Mouse (Mus musculus): ENCODE data around the gene Olfr1392. TPM values are rescaled to one million over a fixed set of nuclear protein-coding genes. Genes with fewer than 3 reads are reported as not detected.

Gene Olfr1392
- polyA plus RNA-seq, 1 experiment = 0.15 TPM

GRCm38 (mm10) chr11:49261313-49261855, 23.7 kb upstream of the Olfr1392 start:
- Histone ChIP-seq H3K36me3 (ENCODE audit: control insufficient read depth, insufficient read depth, low read length) (peaks cover 47% of the 10 kb centered on the region), H3K27ac (ENCODE audit: control insufficient read depth, insufficient read depth, low read length) (no peak overlapping the region), H3K4me3 (ENCODE audit: control insufficient read depth, insufficient read depth, low read length) (no peak overlapping the region), H3K27me3 (ENCODE audit: control insufficient read depth, insufficient read depth, low read length) (no peaks in the 10 kb centered on the region), H3K4me1 (replicated peaks; ENCODE audit: control insufficient read depth, insufficient read depth, low read length) (peaks cover 21% of the 10 kb centered on the region)
- TF ChIP-seq POLR2A (IDR thresholded peaks at IDR 0.05; ENCODE audit: control insufficient read depth, extremely low read depth, insufficient read depth, low read length, poor library complexity) (no peak), CTCF (IDR thresholded peaks at IDR 0.05; ENCODE audit: borderline replicate concordance, control insufficient read depth, extremely low read depth, insufficient read depth, low read length, poor library complexity) (no peak)
- 97% methylated on average over 14 of the region's 14 CpGs for WGBS
- DNase-seq = no peak

GRCm38 (mm10) chr11:49262286-49262685, 22.8 kb upstream of the Olfr1392 start:
- Histone ChIP-seq H3K4me3 (ENCODE audit: control insufficient read depth, insufficient read depth, low read length) (no peak overlapping the region), H3K4me1 (replicated peaks; ENCODE audit: control insufficient read depth, insufficient read depth, low read length) (peaks cover 21% of the 10 kb centered on the region), H3K36me3 (ENCODE audit: control insufficient read depth, insufficient read depth, low read length) (peaks cover 38% of the 10 kb centered on the region), H3K27me3 (ENCODE audit: control insufficient read depth, insufficient read depth, low read length) (no peaks in the 10 kb centered on the region), H3K27ac (ENCODE audit: control insufficient read depth, insufficient read depth, low read length) (no peak overlapping the region)
- DNase-seq = no peak
- no peak for TF ChIP-seq CTCF (IDR thresholded peaks at IDR 0.05; ENCODE audit: borderline replicate concordance, control insufficient read depth, extremely low read depth, insufficient read depth, low read length, poor library complexity)
- TF ChIP-seq POLR2A (IDR thresholded peaks at IDR 0.05; ENCODE audit: control insufficient read depth, extremely low read depth, insufficient read depth, low read length, poor library complexity) = no peak
- WGBS = 97% methylated on average over 5 of the region's 5 CpGs

DNA sequence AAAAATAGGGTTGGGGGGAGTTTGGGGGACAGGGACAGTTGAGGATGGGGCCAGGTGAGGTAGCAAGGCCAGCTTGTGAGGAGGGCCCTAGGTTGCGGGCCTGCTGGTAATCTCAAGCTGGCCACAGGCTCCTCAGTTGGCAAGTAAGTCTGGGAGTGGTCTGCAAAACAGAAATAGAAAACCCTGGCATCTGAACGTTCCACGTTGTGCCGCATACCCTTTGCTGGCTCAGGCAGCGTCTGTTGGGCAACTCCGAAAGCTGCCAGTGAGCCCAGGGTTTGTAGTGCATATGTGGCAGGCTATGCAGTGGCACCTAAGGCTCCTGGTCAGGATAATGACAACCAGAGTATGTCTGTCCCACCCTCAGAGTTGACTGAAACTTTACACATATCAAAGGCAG, 21.9 kb upstream of the Olfr1392 start:
- 93% methylated on average over 6 of the region's 6 CpGs for WGBS
- H3K36me3 ChIP-seq (ENCODE audit: control insufficient read depth, insufficient read depth, low read length) = peaks cover 33% of the 10 kb centered on the region
- H3K4me1 ChIP-seq (replicated peaks; ENCODE audit: control insufficient read depth, insufficient read depth, low read length) = peaks cover 21% of the 10 kb centered on the region
- TF ChIP-seq POLR2A (IDR thresholded peaks at IDR 0.05; ENCODE audit: control insufficient read depth, extremely low read depth, insufficient read depth, low read length, poor library complexity) = no peak
- no peak for TF ChIP-seq CTCF (IDR thresholded peaks at IDR 0.05; ENCODE audit: borderline replicate concordance, control insufficient read depth, extremely low read depth, insufficient read depth, low read length, poor library complexity)
- no peak overlapping the region for H3K4me3 ChIP-seq (ENCODE audit: control insufficient read depth, insufficient read depth, low read length)
- no peak overlapping the region for H3K27ac ChIP-seq (ENCODE audit: control insufficient read depth, insufficient read depth, low read length)
- no peaks in the 10 kb centered on the region for H3K27me3 ChIP-seq (ENCODE audit: control insufficient read depth, insufficient read depth, low read length)
- DNase-seq = no peak

DNA sequence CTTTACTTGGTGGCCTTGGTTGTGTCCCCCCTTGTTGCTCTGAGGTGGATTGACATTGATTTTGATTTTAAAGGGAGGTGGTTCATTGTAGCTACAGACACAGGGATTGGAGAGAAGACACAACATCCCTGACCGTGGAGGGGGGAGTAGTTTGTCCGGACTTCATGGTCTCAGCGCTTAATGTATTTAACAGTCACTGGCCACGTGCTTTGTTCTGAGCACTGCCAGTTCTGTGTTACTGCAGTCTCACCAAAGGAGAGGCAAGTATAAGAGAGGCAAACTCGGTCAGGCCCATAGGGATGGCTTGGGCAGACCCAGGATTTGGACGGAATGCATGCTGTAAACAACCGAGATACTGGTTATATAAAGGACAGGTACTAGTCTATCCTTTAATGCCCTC, 21.0 kb upstream of the Olfr1392 start:
- H3K27ac ChIP-seq (ENCODE audit: control insufficient read depth, insufficient read depth, low read length) = no peak overlapping the region
- no peaks in the 10 kb centered on the region for H3K27me3 ChIP-seq (ENCODE audit: control insufficient read depth, insufficient read depth, low read length)
- peaks cover 33% of the 10 kb centered on the region for H3K36me3 ChIP-seq (ENCODE audit: control insufficient read depth, insufficient read depth, low read length)
- TF ChIP-seq POLR2A (IDR thresholded peaks at IDR 0.05; ENCODE audit: control insufficient read depth, extremely low read depth, insufficient read depth, low read length, poor library complexity) = no peak
- no peak for TF ChIP-seq CTCF (IDR thresholded peaks at IDR 0.05; ENCODE audit: borderline replicate concordance, control insufficient read depth, extremely low read depth, insufficient read depth, low read length, poor library complexity)
- no peak overlapping the region for H3K4me3 ChIP-seq (ENCODE audit: control insufficient read depth, insufficient read depth, low read length)
- DNase-seq = no peak
- H3K4me1 ChIP-seq (replicated peaks; ENCODE audit: control insufficient read depth, insufficient read depth, low read length) = peaks cover 21% of the 10 kb centered on the region
- WGBS = 96% methylated on average over 7 of the region's 7 CpGs

DNA sequence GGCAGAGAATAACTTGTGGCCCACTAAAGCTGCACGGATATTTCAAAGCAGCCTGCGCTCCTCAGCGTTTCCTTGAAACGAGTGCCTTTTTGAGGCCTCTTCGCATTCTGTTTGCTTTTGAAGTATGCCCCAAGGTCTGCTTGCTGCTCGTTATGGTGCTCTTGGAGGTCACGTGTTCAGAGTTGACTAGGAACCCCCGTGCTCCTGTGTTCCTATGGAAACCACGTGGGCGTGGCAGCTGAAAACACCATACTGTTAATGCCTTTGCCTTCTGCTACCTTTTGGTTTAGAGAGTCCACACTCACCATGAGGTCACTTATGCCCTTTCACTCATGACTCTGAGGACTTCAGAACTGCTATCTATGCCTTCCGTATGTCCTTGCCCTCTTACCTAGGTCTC, 20.5 kb upstream of the Olfr1392 start:
- Histone ChIP-seq H3K36me3 (ENCODE audit: control insufficient read depth, insufficient read depth, low read length) (peaks cover 33% of the 10 kb centered on the region), H3K27ac (ENCODE audit: control insufficient read depth, insufficient read depth, low read length) (no peak overlapping the region), H3K4me1 (replicated peaks; ENCODE audit: control insufficient read depth, insufficient read depth, low read length) (peaks cover 20% of the 10 kb centered on the region), H3K27me3 (ENCODE audit: control insufficient read depth, insufficient read depth, low read length) (no peaks in the 10 kb centered on the region), H3K4me3 (ENCODE audit: control insufficient read depth, insufficient read depth, low read length) (no peak overlapping the region)
- no peak for TF ChIP-seq CTCF (IDR thresholded peaks at IDR 0.05; ENCODE audit: borderline replicate concordance, control insufficient read depth, extremely low read depth, insufficient read depth, low read length, poor library complexity)
- TF ChIP-seq POLR2A (IDR thresholded peaks at IDR 0.05; ENCODE audit: control insufficient read depth, extremely low read depth, insufficient read depth, low read length, poor library complexity) = no peak
- no peak for DNase-seq
- 76% methylated on average over 11 of the region's 11 CpGs for WGBS

DNA sequence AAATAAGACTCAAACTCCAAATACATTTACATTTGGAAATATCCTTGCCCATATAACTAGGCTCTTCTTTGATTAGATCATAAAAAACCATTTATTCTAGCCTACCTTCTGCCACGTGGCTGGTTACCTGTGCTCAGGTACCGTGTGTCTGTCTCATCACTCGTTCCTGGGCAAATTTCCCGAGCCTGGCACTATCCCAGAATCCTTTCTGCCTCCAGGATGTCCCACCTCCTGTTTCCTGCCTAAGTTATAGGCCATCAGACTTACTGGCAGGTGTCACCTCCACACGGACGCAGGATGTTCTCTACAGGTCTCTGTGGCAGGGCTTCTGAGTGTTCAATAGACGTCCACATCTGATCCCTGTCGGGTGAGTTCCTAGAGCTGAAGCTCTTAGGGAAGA, 20.0 kb upstream of the Olfr1392 start:
- 89% methylated on average over 8 of the region's 8 CpGs for WGBS
- peaks cover 33% of the 10 kb centered on the region for H3K36me3 ChIP-seq (ENCODE audit: control insufficient read depth, insufficient read depth, low read length)
- no peak overlapping the region for H3K27ac ChIP-seq (ENCODE audit: control insufficient read depth, insufficient read depth, low read length)
- no peak overlapping the region for H3K4me3 ChIP-seq (ENCODE audit: control insufficient read depth, insufficient read depth, low read length)
- TF ChIP-seq POLR2A (IDR thresholded peaks at IDR 0.05; ENCODE audit: control insufficient read depth, extremely low read depth, insufficient read depth, low read length, poor library complexity) (no peak), CTCF (IDR thresholded peaks at IDR 0.05; ENCODE audit: borderline replicate concordance, control insufficient read depth, extremely low read depth, insufficient read depth, low read length, poor library complexity) (no peak)
- H3K27me3 ChIP-seq (ENCODE audit: control insufficient read depth, insufficient read depth, low read length) = no peaks in the 10 kb centered on the region
- peaks cover 19% of the 10 kb centered on the region for H3K4me1 ChIP-seq (replicated peaks; ENCODE audit: control insufficient read depth, insufficient read depth, low read length)
- DNase-seq = no peak

DNA sequence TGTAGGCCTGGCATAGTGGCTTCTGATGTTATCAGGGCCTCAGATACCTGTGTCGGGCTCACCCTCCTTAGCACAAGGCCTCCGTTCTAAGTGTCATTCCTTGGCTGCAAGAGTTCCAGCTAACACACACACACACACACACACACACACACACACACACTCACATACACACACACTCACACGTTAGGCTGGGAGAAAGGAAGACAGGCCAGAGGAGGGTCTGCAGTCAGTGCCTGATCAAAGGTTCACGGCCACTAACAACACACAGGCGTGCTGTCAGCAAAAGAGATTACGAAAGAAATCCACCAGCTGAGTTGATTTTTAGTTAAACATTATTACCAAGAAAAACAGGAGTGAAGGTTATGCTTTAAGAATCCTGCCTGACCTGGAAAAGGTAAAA, 18.4 kb upstream of the Olfr1392 start:
- WGBS = 91% methylated on average over 6 of the region's 6 CpGs
- Histone ChIP-seq H3K27ac (ENCODE audit: control insufficient read depth, insufficient read depth, low read length) (no peak overlapping the region), H3K36me3 (ENCODE audit: control insufficient read depth, insufficient read depth, low read length) (peaks cover 17% of the 10 kb centered on the region), H3K27me3 (ENCODE audit: control insufficient read depth, insufficient read depth, low read length) (no peaks in the 10 kb centered on the region), H3K4me3 (ENCODE audit: control insufficient read depth, insufficient read depth, low read length) (no peak overlapping the region), H3K4me1 (replicated peaks; ENCODE audit: control insufficient read depth, insufficient read depth, low read length) (peaks cover 12% of the 10 kb centered on the region)
- TF ChIP-seq CTCF (IDR thresholded peaks at IDR 0.05; ENCODE audit: borderline replicate concordance, control insufficient read depth, extremely low read depth, insufficient read depth, low read length, poor library complexity) (no peak), POLR2A (IDR thresholded peaks at IDR 0.05; ENCODE audit: control insufficient read depth, extremely low read depth, insufficient read depth, low read length, poor library complexity) (no peak)
- DNase-seq = no peak

Data from thymus, adult 2 months (tissue).